Comparison of ENCODE assay signal across 19 mouse cellular contexts in genomic region chr14:121092517-121092916, GRCm38 (mm10). TPM values are rescaled to one million over a fixed set of nuclear protein-coding genes. Genes with fewer than 3 reads are reported as not detected.
DNase-seq lines count a peak whose midpoint lies in the region; ATAC-seq and TF ChIP-seq lines count a peak whose summit lies in the region.
"Had no signal": no experiment of that assay in that cellular context is flagged by ENCODE, and none has a peak within 500 bp of the region (broad histone marks: within the 10 kb centered on the region; RNA-seq: fewer than 3 reads in every experiment).

No protein-coding gene starts in this region.

- no peak for TF ChIP-seq CTCF in intestine, postnatal 0 days (IDR thresholded peaks at IDR 0.05; ENCODE audit: low read depth)

- H3K4me2 ChIP-seq in hindbrain, embryonic 16.5 days (ENCODE audit: low read length), result no peak overlapping the region
- no peak overlapping the region for H3K4me2 ChIP-seq in hindbrain, embryonic 11.5 days (replicated peaks; ENCODE audit: low read depth, low read length)
- H3K4me2 ChIP-seq in intestine, postnatal 0 days (replicated peaks; ENCODE audit: low read depth), result no peak overlapping the region
- H3K4me2 ChIP-seq in stomach, embryonic 16.5 days (ENCODE audit: low read depth, low read length), result no peak overlapping the region
- H3K4me2 ChIP-seq: kidney, embryonic 15.5 days; midbrain, embryonic 15.5 days had no signal

- 42% methylated on average over 9 of the region's 9 CpGs for WGBS in heart, embryonic 10.5 days
- 72% methylated on average over 9 of the region's 9 CpGs for WGBS in hindbrain, embryonic 16.5 days
- WGBS in hindbrain, embryonic 11.5 days, result 72% methylated on average over 9 of the region's 9 CpGs
- WGBS in intestine, postnatal 0 days, result 42% methylated on average over 9 of the region's 9 CpGs
- WGBS in stomach, embryonic 16.5 days, result 67% methylated on average over 9 of the region's 9 CpGs

- H3K9me3 ChIP-seq in heart, embryonic 10.5 days, result no peaks in the 10 kb centered on the region
- peaks cover 4% of the 10 kb centered on the region for H3K9me3 ChIP-seq in hindbrain, embryonic 16.5 days (ENCODE audit: control insufficient read depth, low read length)
- no peaks in the 10 kb centered on the region for H3K9me3 ChIP-seq in hindbrain, embryonic 11.5 days (ENCODE audit: control insufficient read depth, low read length)
- no peaks in the 10 kb centered on the region for H3K9me3 ChIP-seq in intestine, postnatal 0 days (ENCODE audit: control insufficient read depth)
- peaks cover 9% of the 10 kb centered on the region; the same call in 1 of the 2 replicates for H3K9me3 ChIP-seq in stomach, embryonic 16.5 days (replicated peaks; ENCODE audit: control insufficient read depth, low read length)
- H3K9me3 ChIP-seq: kidney, embryonic 15.5 days; midbrain, embryonic 15.5 days had no signal

- H3K27ac ChIP-seq in heart, embryonic 10.5 days, result peak overlapping the region; percentile 1; the same call in 1 of the 2 replicates
- no peak overlapping the region for H3K27ac ChIP-seq in hindbrain, embryonic 16.5 days (ENCODE audit: low read depth, low read length)
- no peak overlapping the region for H3K27ac ChIP-seq in hindbrain, embryonic 11.5 days (ENCODE audit: low read depth, low read length)
- H3K27ac ChIP-seq in intestine, postnatal 0 days (ENCODE audit: low read depth, low read length), result no peak overlapping the region
- H3K27ac ChIP-seq in stomach, embryonic 16.5 days (ENCODE audit: low read length), result no peak overlapping the region
- H3K27ac ChIP-seq: kidney, embryonic 15.5 days; midbrain, embryonic 15.5 days had no signal

- H3K4me3 ChIP-seq in heart, embryonic 10.5 days, result no peak overlapping the region
- H3K4me3 ChIP-seq in hindbrain, embryonic 16.5 days (ENCODE audit: low read length), result no peak overlapping the region
- H3K4me3 ChIP-seq in hindbrain, embryonic 11.5 days (ENCODE audit: low read depth, low read length), result no peak overlapping the region
- no peak overlapping the region for H3K4me3 ChIP-seq in intestine, postnatal 0 days (ENCODE audit: low read depth, low read length)
- no peak overlapping the region for H3K4me3 ChIP-seq in stomach, embryonic 16.5 days (replicated peaks; ENCODE audit: low read length)
- H3K4me3 ChIP-seq: kidney, embryonic 15.5 days; megakaryocyte, embryonic 14.5 days; midbrain, embryonic 15.5 days had no signal

- intact Hi-C loops in heart, postnatal 10 days (cut with DNase I), result no loop called here

- H3K36me3 ChIP-seq in heart, embryonic 10.5 days, result peaks cover 27% of the 10 kb centered on the region
- no peaks in the 10 kb centered on the region for H3K36me3 ChIP-seq in hindbrain, embryonic 16.5 days (ENCODE audit: control insufficient read depth, insufficient read depth, low read length)
- H3K36me3 ChIP-seq in hindbrain, embryonic 11.5 days (ENCODE audit: control insufficient read depth, insufficient read depth, low read length), result no peaks in the 10 kb centered on the region
- peaks cover 5% of the 10 kb centered on the region; the same call in 1 of the 2 replicates for H3K36me3 ChIP-seq in intestine, postnatal 0 days (ENCODE audit: control insufficient read depth, insufficient read depth)
- H3K36me3 ChIP-seq in stomach, embryonic 16.5 days (ENCODE audit: control insufficient read depth, insufficient read depth, low read length), result peaks cover 6% of the 10 kb centered on the region; the same call in 1 of the 2 replicates
- H3K36me3 ChIP-seq: midbrain, embryonic 15.5 days had no signal

- no peaks in the 10 kb centered on the region for H3K27me3 ChIP-seq in heart, embryonic 10.5 days (ENCODE audit: insufficient read depth, poor library complexity, severe bottlenecking)
- no peaks in the 10 kb centered on the region for H3K27me3 ChIP-seq in hindbrain, embryonic 16.5 days (replicated peaks; ENCODE audit: control insufficient read depth, insufficient read depth, low read length)
- no peaks in the 10 kb centered on the region for H3K27me3 ChIP-seq in hindbrain, embryonic 11.5 days (ENCODE audit: control insufficient read depth, insufficient read depth, low read length)
- no peaks in the 10 kb centered on the region for H3K27me3 ChIP-seq in intestine, postnatal 0 days (replicated peaks; ENCODE audit: control insufficient read depth, insufficient read depth, low read length)
- no peaks in the 10 kb centered on the region for H3K27me3 ChIP-seq in stomach, embryonic 16.5 days (ENCODE audit: control insufficient read depth, insufficient read depth, low read length)
- H3K27me3 ChIP-seq: CH12.LX; kidney, embryonic 15.5 days; megakaryocyte, embryonic 14.5 days; midbrain, embryonic 15.5 days had no signal

- peak; percentile 32; the same call in 1 of the 2 replicates for ATAC-seq in hindbrain, embryonic 16.5 days
- ATAC-seq in hindbrain, embryonic 11.5 days (ENCODE audit: low FRiP score), result no peak
- ATAC-seq in intestine, postnatal 0 days, result peak; percentile 58
- ATAC-seq in stomach, embryonic 16.5 days (ENCODE audit: insufficient read depth, low FRiP score), result peak; percentile 38; the same call in 1 of the 2 replicates
- ATAC-seq: inflammation-experienced regulatory T-cells, adult 6 months; liver, postnatal 0 days; midbrain, embryonic 15.5 days had no signal

- DNase-seq in heart, embryonic 10.5 days (ENCODE audit: low spot score), result no peak
- DNase-seq in heart, postnatal 10 days, result no peak
- DNase-seq in hindbrain, embryonic 11.5 days (ENCODE audit: low spot score), result no peak
- DNase-seq in thymus, postnatal 36 days, result no peak
- DNase-seq: cerebellum, postnatal 14 days; gastrocnemius, postnatal 25 days; left cerebral cortex, postnatal 4 days; liver, postnatal 0 days; lung, postnatal 14 days; right cerebral cortex, adult 18-20 months; thymus, postnatal 25 days had no signal

- no peak overlapping the region for H3K9ac ChIP-seq in hindbrain, embryonic 16.5 days (ENCODE audit: low read depth, low read length)
- no peak overlapping the region for H3K9ac ChIP-seq in hindbrain, embryonic 11.5 days (ENCODE audit: low read depth, low read length)
- H3K9ac ChIP-seq in intestine, postnatal 0 days (ENCODE audit: low read depth, low read length), result no peak overlapping the region
- H3K9ac ChIP-seq in stomach, embryonic 16.5 days (ENCODE audit: low read length), result no peak overlapping the region
- H3K9ac ChIP-seq: kidney, embryonic 15.5 days; liver, postnatal 0 days; midbrain, embryonic 15.5 days had no signal

- peaks cover 47% of the 10 kb centered on the region for H3K4me1 ChIP-seq in heart, embryonic 10.5 days
- no peaks in the 10 kb centered on the region for H3K4me1 ChIP-seq in hindbrain, embryonic 16.5 days (ENCODE audit: control insufficient read depth, insufficient read depth, low read depth, low read length)
- H3K4me1 ChIP-seq in hindbrain, embryonic 11.5 days (replicated peaks; ENCODE audit: control insufficient read depth, insufficient read depth, low read length), result no peaks in the 10 kb centered on the region
- 0 out of 2 replicates have a peak, but pooled peaks cover 3% of the 10 kb centered on the region for H3K4me1 ChIP-seq in intestine, postnatal 0 days (replicated peaks; ENCODE audit: control insufficient read depth, insufficient read depth, low read length)
- 0 out of 2 replicates have a peak, but pooled peaks cover 2% of the 10 kb centered on the region for H3K4me1 ChIP-seq in stomach, embryonic 16.5 days (ENCODE audit: control insufficient read depth, insufficient read depth, low read length)
- H3K4me1 ChIP-seq: megakaryocyte, embryonic 14.5 days; midbrain, embryonic 15.5 days had no signal

RNA-seq across cellular contexts. Expression of gene Farp1, which starts 57.5 kb away (rescaled TPM):
- 27.0 and 36.1 TPM in 2 replicates for polyA plus RNA-seq in heart, embryonic 10.5 days (2016; fragmentation: Nextera tagmentation; extraction: Ambion mirVana)
- 10 to 100 TPM; 31.1 to 32.8 TPM for total RNA-seq in heart, postnatal 10 days (2021)
- 28.9 and 36.0 TPM in 2 replicates for polyA plus RNA-seq in hindbrain, embryonic 16.5 days (2015; fragmentation: Nextera tagmentation; extraction: Ambion mirVana)
- 26.3 and 32.5 TPM in 2 replicates for polyA plus RNA-seq in hindbrain, embryonic 11.5 days (2014; fragmentation: Nextera tagmentation; extraction: Ambion mirVana)
- polyA plus RNA-seq in intestine, postnatal 0 days (2015; fragmentation: Nextera tagmentation; extraction: Ambion mirVana), result 4.9 and 5.3 TPM in 2 replicates
- polyA plus RNA-seq in stomach, embryonic 16.5 days (2015; fragmentation: Nextera tagmentation; extraction: Ambion mirVana), result 14.5 and 15.2 TPM in 2 replicates
